Mouse (Mus musculus) cerebellum, adult 2 months (tissue): Measurements from ENCODE around the gene Slco1c1. TPM values are rescaled to one million over a fixed set of nuclear protein-coding genes. Genes with fewer than 3 reads are reported as not detected.

Source experiments
- DNase-seq, 2 experiments: peaks; one replicate each; pipeline ENCODE4 v3.0.0; 2021
- H3K27ac ChIP-seq: fragments of 200-500 bp; 2 replicates; pipeline ENCODE4 v1.5.1; 2012; ENCODE audit warnings: low read length, control low read depth, inconsistent platforms; ENCODE audit not compliant: insufficient read depth
- H3K27me3 ChIP-seq: fragments of 200-500 bp; 2 replicates; pipeline ENCODE4 v1.6.1; 2012; ENCODE audit warnings: inconsistent platforms, mild to moderate bottlenecking, low read length, moderate library complexity; ENCODE audit not compliant: control insufficient read depth, insufficient read depth
- H3K4me1 ChIP-seq: fragments of 200-500 bp; 2 replicates; pipeline ENCODE4 v1.6.1; 2011; ENCODE audit warnings: low read length; ENCODE audit not compliant: control insufficient read depth, insufficient read depth
- H3K4me3 ChIP-seq: fragments of 200-500 bp; replicated peaks from 2 replicates; pipeline ENCODE3; 2011; ENCODE audit warnings: mild to moderate bottlenecking, low read depth, low read length, control low read depth; ENCODE audit not compliant: insufficient read depth
- CTCF ChIP-seq: fragments of 200-500 bp; IDR thresholded peaks from 2 replicates; pipeline ENCODE4 v1.5.1; 2011; ENCODE audit warnings: low read depth, mild to moderate bottlenecking, control low read depth, low read length, moderate library complexity, borderline replicate concordance; ENCODE audit not compliant: insufficient read depth
- POLR2A ChIP-seq: fragments of 200-500 bp; IDR thresholded peaks from 2 replicates; pipeline ENCODE4 v1.6.1; 2011; ENCODE audit warnings: low read length, control low read depth, borderline replicate concordance; ENCODE audit not compliant: insufficient read depth
- WGBS: fragments of 180-500 bp; shearing (Covaris S2); methylation state at CpG from one replicate; pipeline ENCODE4 v1.1.7; 2018; 5-methylcytosine and 5-hydroxymethylcytosine counted together
- polyA plus RNA-seq: library from polyadenylated mRNA; depleted of rRNA; stranded (reverse); fragments of >200 nt; gene quantifications from 2 replicates; pipeline ENCODE4 v1.2.3, GENCODE M21; 2012; rRNA removed

Slco1c1 gene
- polyA plus RNA-seq, 1 experiment: 34.5 TPM

GRCm38 (mm10) chr6:141597037-141597436, 72.9 kb downstream of the Slco1c1 start:
- H3K27ac ChIP-seq: no peak overlapping the region
- H3K4me3 ChIP-seq: no peak overlapping the region
- no peaks in the 10 kb centered on the region for H3K4me1 ChIP-seq
- no peaks in the 10 kb centered on the region for H3K27me3 ChIP-seq
- WGBS: 90% methylated on average over 2 of the region's 2 CpGs
- TF ChIP-seq CTCF: no peak
- TF ChIP-seq POLR2A: no peak
- DNase-seq: no peak

- no peak overlapping the region for H3K4me3 ChIP-seq
- H3K27me3 ChIP-seq: no peaks in the 10 kb centered on the region
- TF ChIP-seq POLR2A: no peak
- TF ChIP-seq CTCF: no peak
- DNase-seq: no peak
- 73% methylated on average over 9 of the region's 9 CpGs for WGBS
- H3K4me1 ChIP-seq: no peaks in the 10 kb centered on the region
- no peak overlapping the region for H3K27ac ChIP-seq
These were observed 76.8 kb downstream of the Slco1c1 start for GRCm38 (mm10) chr6:141600940-141601339.

GRCm38 (mm10) chr6:141610702-141611260, 86.6 kb downstream of the Slco1c1 start:
- TF ChIP-seq POLR2A: no peak
- no peak for TF ChIP-seq CTCF
- Histone ChIP-seq H3K27me3 (no peaks in the 10 kb centered on the region), H3K27ac (no peak overlapping the region), H3K4me1 (no peaks in the 10 kb centered on the region), H3K4me3 (no peak overlapping the region)
- no peak for DNase-seq
- WGBS: 51% methylated on average over 2 of the region's 2 CpGs

- no peak overlapping the region for H3K4me3 ChIP-seq
- H3K27ac ChIP-seq: no peak overlapping the region
- DNase-seq: no peak
- H3K4me1 ChIP-seq: no peaks in the 10 kb centered on the region
- no peaks in the 10 kb centered on the region for H3K27me3 ChIP-seq
- no peak for TF ChIP-seq POLR2A
- no peak for TF ChIP-seq CTCF
These were observed 89.8 kb downstream of the Slco1c1 start for GRCm38 (mm10) chr6:141614017-141614416.

- WGBS: 88% methylated on average over 3 of the region's 3 CpGs
These were observed 91.2 kb downstream of the Slco1c1 start for GRCm38 (mm10) chr6:141615348-141615747.

More at GRCm38 (mm10) chr6:141615348-141615747, 91.2 kb downstream of the Slco1c1 start:
- no peak overlapping the region for H3K4me3 ChIP-seq
- no peak overlapping the region for H3K27ac ChIP-seq
- no peaks in the 10 kb centered on the region for H3K27me3 ChIP-seq
- no peaks in the 10 kb centered on the region for H3K4me1 ChIP-seq
- TF ChIP-seq POLR2A (no peak), CTCF (no peak)
- no peak for DNase-seq

Other genes with a start within 250 kb of the Slco1c1 start
- gene Slco1b2, start 105.2 kb downstream of the Slco1c1 start, polyA plus RNA-seq: 0.05 TPM in 2 replicates
- gene Gm5724, start 249.4 kb downstream of the Slco1c1 start, polyA plus RNA-seq: not detected in 2 replicates